Mouse (Mus musculus) megakaryocyte, embryonic 14.5 days (primary cell): Measurements from ENCODE around the gene Rrp7a.

Experiments used
- FLI1 ChIP-seq: IDR thresholded peaks from 2 replicates; pipeline ENCODE4 v1.6.1; 2012; ENCODE audit warnings: low read length, inconsistent platforms, mixed read lengths
- GATA1 ChIP-seq: IDR thresholded peaks from 3 replicates; pipeline ENCODE4 v1.6.1; 2012; ENCODE audit warnings: mixed read lengths, low read length, inconsistent platforms, borderline replicate concordance

DNA sequence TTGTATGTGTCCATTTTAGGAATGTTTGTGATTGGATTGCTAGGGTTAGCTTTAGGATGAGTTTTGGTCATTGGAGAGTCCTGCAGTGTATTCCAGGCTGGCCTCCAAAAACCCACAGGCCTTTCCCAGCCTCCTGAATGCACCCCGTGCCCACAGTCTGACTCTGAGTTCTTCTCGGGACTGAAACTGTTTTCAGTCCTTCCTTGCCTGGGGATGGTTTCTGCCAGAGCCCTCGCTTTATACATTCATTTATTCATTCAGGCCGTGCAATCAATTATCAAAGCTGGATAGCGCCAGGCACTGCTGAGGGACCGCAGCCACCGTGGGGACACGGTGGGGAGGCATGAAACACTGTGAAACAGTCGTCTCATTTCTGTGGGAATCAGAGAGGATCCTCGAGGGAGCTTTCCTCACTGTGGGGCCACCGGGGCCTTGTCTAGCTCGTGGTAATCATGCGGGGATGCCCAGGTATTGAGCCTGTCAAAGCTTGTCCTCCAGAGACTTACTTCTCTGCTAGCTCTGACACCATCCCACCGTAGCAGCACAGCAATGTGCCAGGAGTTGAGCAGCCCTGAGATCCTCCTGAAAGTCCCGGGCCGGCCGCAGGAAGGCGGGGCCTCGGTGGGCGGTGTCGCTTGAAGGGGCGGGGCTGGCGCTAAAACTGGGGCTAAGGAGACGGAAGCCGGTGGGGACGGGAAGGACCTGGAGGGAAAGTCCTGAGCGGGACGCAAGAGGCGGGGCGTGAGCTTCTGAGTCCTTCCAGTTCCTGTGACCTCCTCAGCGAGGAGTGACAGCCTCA lies 22.9 kb downstream of the Rrp7a start:
- TF ChIP-seq GATA1, result no peak
- TF ChIP-seq FLI1, result no peak
